Mouse (Mus musculus) kidney, adult 2 months (tissue): Measurements from ENCODE around the gene Snd1.

ENCODE experiments used
- CTCF ChIP-seq: fragments of 200-500 bp; conservative IDR thresholded peaks from 2 replicates; pipeline ENCODE4 v1.5.1; 2011; ENCODE audit warnings: low read depth, mild to moderate bottlenecking, control low read depth, low read length, moderate library complexity, mixed read lengths; ENCODE audit not compliant: insufficient read depth, insufficient read length
- POLR2A ChIP-seq: fragments of 200-500 bp; IDR thresholded peaks from one replicate; pipeline ENCODE4 v1.6.1; 2011; ENCODE audit warnings: low read depth, low read length, control low read depth

DNA sequence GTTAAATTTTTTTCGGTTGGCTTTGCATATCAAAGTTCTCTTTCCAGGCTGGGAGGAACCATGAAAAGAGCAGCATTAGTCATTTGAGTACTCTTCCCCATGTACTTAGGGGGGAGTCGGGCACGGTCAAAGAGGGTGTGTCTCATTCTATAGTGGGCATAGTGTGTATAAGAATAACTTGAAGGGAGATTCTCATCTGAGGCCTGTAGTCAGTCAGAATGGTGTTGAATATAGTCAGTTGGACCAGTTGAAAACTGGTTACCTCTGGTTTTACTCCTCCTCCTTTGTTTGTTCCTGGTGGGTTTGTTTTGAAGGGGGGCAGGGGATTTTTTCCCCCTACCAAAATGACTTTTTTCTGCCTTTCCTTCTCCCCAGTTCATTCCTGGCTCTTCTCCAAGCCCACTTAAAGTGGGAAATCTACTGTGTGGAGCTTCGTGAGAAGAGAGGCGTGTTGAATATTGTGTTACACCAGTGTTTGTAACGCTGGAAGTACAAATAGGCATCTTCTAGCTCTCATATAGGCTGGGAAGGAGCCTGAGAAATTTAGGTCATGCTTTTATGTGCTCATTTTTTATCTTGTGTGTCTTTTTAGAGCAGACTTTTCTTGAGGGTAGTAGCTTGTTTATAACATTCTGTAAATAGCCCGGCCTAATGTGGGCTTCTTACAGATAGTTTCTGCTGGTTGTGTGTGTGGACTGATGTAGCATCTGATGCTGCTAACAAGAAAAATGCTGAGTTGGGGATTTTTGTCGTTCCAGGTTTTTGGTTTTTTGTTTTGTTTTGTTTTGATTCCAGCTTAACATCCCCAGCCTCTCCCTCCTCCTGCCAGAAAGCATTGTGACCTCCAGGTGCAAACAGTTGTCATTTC, 231.4 kb downstream of the Snd1 start:
- TF ChIP-seq CTCF (no peak), POLR2A (no peak)
